Mouse (Mus musculus) lung, postnatal 0 days (tissue): Measurements from ENCODE around the gene Apof.
"Not testable (repeated sequence)": the region's sequence is repeated elsewhere in the genome, so short reads cannot be mapped to it uniquely, and the experiment has no call there.

Experiments
- CTCF ChIP-seq: IDR thresholded peaks from 2 replicates; pipeline ENCODE4 v1.5.1; 2016; ENCODE audit warnings: antibody characterized with exemption, mild to moderate bottlenecking
- EP300 ChIP-seq: IDR thresholded peaks from 2 replicates; pipeline ENCODE4 v1.6.1; 2016; ENCODE audit warnings: antibody characterized with exemption, mild to moderate bottlenecking, control low read depth

GRCm38 (mm10) chr10:128275374-128275773, 6.9 kb downstream of the Apof start:
- not testable (repeated sequence) for TF ChIP-seq CTCF, EP300
